In genomic region chr2:155956134-155957059, GRCm38 (mm10) we compare ENCODE assay signal across 8 mouse cellular contexts. TPM values are rescaled to one million over a fixed set of nuclear protein-coding genes. Genes with fewer than 3 reads are reported as not detected.
A peak's percentile ranks its signal among the peaks of the same experiment; 100 is the strongest.
DNase-seq lines count a peak whose midpoint lies in the region; ATAC-seq and TF ChIP-seq lines count a peak whose summit lies in the region.

TSS of gene Cep250 (plus strand) at chr2:155956458.

- DNase-seq in Patski (ENCODE audit: low read depth, low spot score) = peak; percentile 77
- peak; percentile 92 to 93 for DNase-seq in cerebellum, postnatal 14 days
- peak; percentile 68 to 79 for DNase-seq in frontal cortex, postnatal 25 days (ENCODE audit: low spot score in 2 of 2)
- DNase-seq in hindbrain, embryonic 14.5 days (ENCODE audit: low spot score) = peak; percentile 93
- DNase-seq in layer of hippocampus, postnatal 36 days = peak; percentile 87 to 89
- peak; percentile 94 for DNase-seq in lung, postnatal 36 days
- peak; percentile 95 for DNase-seq in retina, postnatal 1 day
- peak; percentile 84 to 89 for DNase-seq in urinary bladder, adult 18-20 months (ENCODE audit: low spot score in 2 of 2)

- CTCF ChIA-PET in Patski (lab: Charles Lee) = interaction anchor here (0.8 to 1.0 kb wide), 2 partner anchors 22 to 260 kb away, joined by 3 read pairs; no protein-coding TSS in a partner anchor

- peak within 1 kb of the TSS; percentile 89 for H3K4me3 ChIP-seq in hindbrain, embryonic 14.5 days (replicated peaks; ENCODE audit: low read length)

- peak within 1 kb of the TSS; percentile 92 for H3K27ac ChIP-seq in hindbrain, embryonic 14.5 days

- no peaks in the 10 kb centered on the region for H3K9me3 ChIP-seq in hindbrain, embryonic 14.5 days (ENCODE audit: control insufficient read depth, low read length)

- H3K36me3 ChIP-seq in hindbrain, embryonic 14.5 days (replicated peaks; ENCODE audit: control insufficient read depth, insufficient read depth) = 0 out of 2 replicates have a peak, but pooled peaks cover 8% of the 10 kb centered on the region

- H3K9ac ChIP-seq in hindbrain, embryonic 14.5 days = peak within 1 kb of the TSS; percentile 93

- peaks cover 12% of the 10 kb centered on the region for H3K4me1 ChIP-seq in hindbrain, embryonic 14.5 days (replicated peaks; ENCODE audit: control insufficient read depth, insufficient read depth, low read length)

- no peaks in the 10 kb centered on the region for H3K27me3 ChIP-seq in Patski
- no peaks in the 10 kb centered on the region for H3K27me3 ChIP-seq in hindbrain, embryonic 14.5 days (ENCODE audit: control insufficient read depth, insufficient read depth, low read length)

- peak within 1 kb of the TSS; percentile 74 for H3K4me2 ChIP-seq in hindbrain, embryonic 14.5 days (replicated peaks)

- TF ChIP-seq CTCF in Patski (IDR thresholded peaks at IDR 0.05) = no peak

- WGBS in hindbrain, embryonic 14.5 days = under 1% methylated on average over 55 of the region's 59 CpGs

- POLR2A ChIA-PET in Patski (lab: Charles Lee) = interaction anchor here (0.6 to 1.4 kb wide), 4 partner anchors 16 to 155 kb away, joined by 3 read pairs; partner anchors contain the start of genes Cpne1, Gm15557 and Rbm12

- in situ Hi-C loops in Patski (cut with MboI; ENCODE audit: low pct_unique_long_range_greater_than_20kb) = loop anchor here (10.0 to 25.0 kb wide), 2 partner anchors 181 to 282 kb away; partner anchors contain the start of genes Gm28036, Nfs1 and Romo1

- ATAC-seq in Patski = peak; percentile 93
- ATAC-seq in hindbrain, embryonic 14.5 days (ENCODE audit: low FRiP score) = peak; percentile 95

RNA-seq across cellular contexts. Expression of gene Cep250, which starts in this region (rescaled TPM):
- 40.2 TPM for polyA plus RNA-seq in Patski (2021)
- 11.9 and 14.2 TPM in 2 replicates for polyA plus RNA-seq in hindbrain, embryonic 14.5 days (2014; fragmentation: Nextera tagmentation; extraction: Ambion mirVana)
- 10 to 100 TPM; 20.1 to 21.5 TPM for total RNA-seq in layer of hippocampus, postnatal 36 days (2021)

Comparison
In these comparisons a context has a peak if more than half of its experiments do, and no peak if none do; other contexts are left out.
1. Peak in every context shown above with its lines: DNase-seq, ATAC-seq, H3K4me3 ChIP-seq and H3K27ac ChIP-seq.